Mouse (Mus musculus): Measurements from ENCODE around the gene Dusp11. TPM values are rescaled to one million over a fixed set of nuclear protein-coding genes. Genes with fewer than 3 reads are reported as not detected.
"Not testable (repeated sequence)": the region's sequence is repeated elsewhere in the genome, so short reads cannot be mapped to it uniquely, and the experiment has no call there.

Gene Dusp11
- total RNA-seq, 1 experiment from 2014 or later: 69.4 TPM

GRCm38 (mm10) chr6:85898596-85899475 lies 62.6 kb downstream of the Dusp11 start:
- ATAC-seq (replicated peaks; ENCODE audit: low read depth, poor library complexity, severe bottlenecking): not testable (repeated sequence)

- peak; percentile 80 for ATAC-seq (replicated peaks; ENCODE audit: low read depth, poor library complexity, severe bottlenecking)
These were observed 66.3 kb downstream of the Dusp11 start for GRCm38 (mm10) chr6:85895061-85895648.

Other genes with a start within 250 kb of the Dusp11 start
- not detected in 2 replicates for gene Nat8f7, start 248.5 kb downstream of the Dusp11 start, total RNA-seq (2017)
- not detected in 2 replicates for gene Nat8f3, start 195.9 kb downstream of the Dusp11 start, total RNA-seq (2017)
- gene Nat8f6, start 140.7 kb downstream of the Dusp11 start, total RNA-seq (2017): not detected in 2 replicates
- not detected in 2 replicates for gene Nat8f5, start 140.7 kb downstream of the Dusp11 start, total RNA-seq (2017)
- not detected in 2 replicates for gene Nat8, start 129.6 kb downstream of the Dusp11 start, total RNA-seq (2017)
- gene Nat8f2, start 92.5 kb downstream of the Dusp11 start, total RNA-seq (2017): not detected in 2 replicates
- gene Nat8f4, start 56.8 kb downstream of the Dusp11 start, total RNA-seq (2017): 1.6 TPM in 2 replicates
- 54.6 and 74.5 TPM in 2 replicates for gene Tprkb, start 49.8 kb downstream of the Dusp11 start, total RNA-seq (2017)
- 4.1 and 4.9 TPM in 2 replicates for gene Nat8f1, start 46.0 kb downstream of the Dusp11 start, total RNA-seq (2017)
- gene Figla, start 54.5 kb upstream of the Dusp11 start, total RNA-seq (2017): not detected in 2 replicates
- gene Add2, start 67.0 kb upstream of the Dusp11 start, total RNA-seq (2017): 31.6 and 44.5 TPM in 2 replicates
- not detected in 2 replicates for gene Tgfa, start 233.6 kb upstream of the Dusp11 start, total RNA-seq (2017)

Data from common myeloid progenitor, adult 5-6 weeks (primary cell).